Mouse (Mus musculus) neural tube, embryonic 11.5 days (tissue): Measurements from ENCODE around the gene Lrba. TPM values are rescaled to one million over a fixed set of nuclear protein-coding genes. Genes with fewer than 3 reads are reported as not detected.

Experiments
- ATAC-seq: fragments of 200-750 bp; cut with Nextera tagmentation; 2 replicates; pipeline ENCODE4 v1.8.0; 2017; ENCODE audit warnings: moderate number of reproducible peaks, mild to moderate bottlenecking, moderate TSS enrichment, moderate library complexity; ENCODE audit not compliant: insufficient read depth, low FRiP score, low TSS enrichment
- DNase-seq: peaks from one replicate; pipeline ENCODE4 v3.0.0-alpha.2; 2015; ENCODE audit warnings: low spot score
- H3K27ac ChIP-seq: fragments of 300-500 bp; sonication (generic); 2 replicates; pipeline ENCODE4 v1.5.1; 2014; ENCODE audit warnings: low read depth, mild to moderate bottlenecking, low read length
- H3K27me3 ChIP-seq: fragments of 300-500 bp; sonication (generic); 2 replicates; pipeline ENCODE4 v1.6.1; 2014; ENCODE audit warnings: mild to moderate bottlenecking, low read length, mixed read lengths; ENCODE audit not compliant: control insufficient read depth, insufficient read depth
- H3K36me3 ChIP-seq: fragments of 300-500 bp; sonication (generic); 2 replicates; pipeline ENCODE4 v1.6.1; 2014; ENCODE audit warnings: mild to moderate bottlenecking, low read length, moderate library complexity, mixed read lengths; ENCODE audit not compliant: control insufficient read depth, insufficient read depth
- H3K4me1 ChIP-seq: fragments of 300-500 bp; sonication (generic); 2 replicates; pipeline ENCODE4 v1.6.1; 2014; ENCODE audit warnings: low read length, mixed read lengths; ENCODE audit not compliant: control insufficient read depth, insufficient read depth
- H3K4me2 ChIP-seq: fragments of 300-500 bp; sonication (generic); 2 replicates; pipeline ENCODE4 v1.6.1; 2014; ENCODE audit warnings: low read depth, mild to moderate bottlenecking, moderate library complexity
- H3K4me3 ChIP-seq: fragments of 300-500 bp; sonication (generic); 2 replicates; pipeline ENCODE4 v1.5.1; 2014; ENCODE audit warnings: low read depth, low read length
- H3K9ac ChIP-seq: fragments of 300-500 bp; sonication (generic); 2 replicates; pipeline ENCODE4 v1.6.1; 2014; ENCODE audit warnings: mild to moderate bottlenecking, low read length
- H3K9me3 ChIP-seq: fragments of 300-500 bp; sonication (generic); 2 replicates; pipeline ENCODE4 v1.6.1; 2016; ENCODE audit warnings: low read length; ENCODE audit not compliant: control insufficient read depth
- WGBS: fragments of 180-500 bp; shearing (Covaris S2); extraction: QIAGEN DNeasy Blood & Tissue Kit; methylation state at CpG from one replicate; pipeline ENCODE4 v1.1.7; 2014; 5-methylcytosine and 5-hydroxymethylcytosine counted together
- polyA plus RNA-seq: library from polyadenylated mRNA; unstranded; fragments of >200 nt; fragmentation: Nextera tagmentation; extraction: Ambion mirVana; gene quantifications from 2 replicates; pipeline ENCODE4 v1.2.1, GENCODE M21; 2014

Gene Lrba
- polyA plus RNA-seq, 1 experiment from 2014 or later = 5.7 TPM

DNA sequence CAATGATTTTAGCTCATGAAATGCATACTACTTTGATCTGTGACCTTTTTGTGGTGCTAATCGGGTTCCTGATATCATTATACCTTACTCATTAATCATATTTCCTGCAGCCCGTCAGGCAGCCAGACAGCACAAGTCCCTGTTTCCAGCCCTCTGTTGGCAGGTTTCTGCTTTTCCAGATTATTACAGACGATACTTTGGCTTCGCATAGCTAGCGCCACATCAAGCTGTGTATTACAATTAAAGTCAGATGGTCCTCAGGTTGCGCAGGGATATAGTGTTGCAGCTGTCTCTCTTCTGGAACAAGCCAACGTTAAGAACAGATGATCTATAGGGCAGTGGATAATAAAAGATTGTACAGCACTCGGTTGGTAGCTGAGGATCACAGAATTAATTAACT lies 443.7 kb downstream of the Lrba start:
- peak; percentile 28 for DNase-seq

DNA sequence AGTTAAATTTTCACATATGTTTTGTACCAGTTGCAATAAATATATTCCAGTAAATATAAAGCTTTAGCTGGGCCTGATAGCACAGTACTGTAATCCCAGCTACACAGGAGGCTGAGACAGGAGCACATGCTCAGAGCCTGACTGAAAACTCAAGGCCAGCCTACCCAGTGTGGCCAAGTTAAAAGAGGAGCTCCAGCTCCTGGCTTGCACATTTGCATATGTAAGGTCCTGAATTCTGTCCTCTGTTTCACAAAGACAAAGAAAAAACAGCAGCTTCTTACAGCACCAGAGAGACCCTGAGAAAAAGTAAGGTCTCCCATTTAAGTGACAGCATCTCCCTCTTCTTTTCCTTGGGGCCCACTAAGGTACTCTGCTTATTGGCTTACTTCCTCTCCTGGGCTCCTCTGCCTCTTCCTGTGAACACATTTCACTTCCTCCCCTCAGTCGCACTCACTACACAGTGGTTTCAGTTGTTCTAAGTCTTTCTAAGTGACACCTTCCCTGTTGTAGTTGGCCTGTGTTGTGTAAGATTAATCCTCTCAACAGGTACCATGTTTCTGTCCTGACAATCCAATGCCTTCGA lies 453.2 kb downstream of the Lrba start:
- ATAC-seq = no peak
- no peaks in the 10 kb centered on the region for H3K4me1 ChIP-seq

More for the DNA sequence above, 443.7 kb downstream of the Lrba start:
- no peaks in the 10 kb centered on the region for H3K9me3 ChIP-seq
- no peak overlapping the region for H3K4me3 ChIP-seq
- no peak overlapping the region for H3K4me2 ChIP-seq
- H3K27ac ChIP-seq = no peak overlapping the region
- no peak for ATAC-seq
- no peak overlapping the region for H3K9ac ChIP-seq
- H3K36me3 ChIP-seq = no peaks in the 10 kb centered on the region
- WGBS = 58% methylated on average over 8 of the region's 8 CpGs
- no peaks in the 10 kb centered on the region for H3K4me1 ChIP-seq
- no peaks in the 10 kb centered on the region for H3K27me3 ChIP-seq

DNA sequence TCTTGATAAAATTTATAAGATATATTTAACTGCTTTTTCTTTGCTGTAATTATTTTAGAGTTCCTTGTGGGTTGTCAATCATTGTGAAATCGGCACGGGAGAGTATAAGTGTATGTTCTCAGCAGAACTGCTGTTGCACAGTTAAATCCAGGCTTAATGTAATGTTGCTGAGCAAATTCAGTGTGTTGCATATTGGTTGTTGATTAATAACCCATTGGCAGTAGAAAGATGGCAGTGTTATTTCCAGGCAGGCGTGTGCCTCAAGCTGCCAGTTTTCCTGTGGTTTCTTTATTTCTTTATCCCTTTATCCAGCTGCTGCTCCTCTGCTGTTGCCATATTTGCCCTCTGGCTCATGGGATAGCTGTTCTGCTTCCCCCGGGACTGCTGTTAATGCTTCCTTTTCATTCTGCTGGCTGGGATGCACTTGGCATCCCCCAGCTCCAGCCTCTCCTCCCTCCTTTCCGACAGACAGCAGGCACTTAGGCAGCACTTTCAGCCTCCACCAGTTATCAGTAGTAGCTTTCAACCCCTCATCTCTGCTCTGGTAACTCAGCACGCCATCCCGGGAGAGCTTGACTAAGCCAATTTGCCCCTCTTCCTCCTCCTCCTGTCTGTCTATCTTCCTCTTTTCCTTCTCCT lies 463.2 kb downstream of the Lrba start:
- H3K9me3 ChIP-seq = no peaks in the 10 kb centered on the region
- H3K36me3 ChIP-seq = no peaks in the 10 kb centered on the region
- H3K4me3 ChIP-seq = no peak overlapping the region
- WGBS = 46% methylated on average over 7 of the region's 7 CpGs
- ATAC-seq (peak; percentile 50; the same call in 1 of the 2 replicates), DNase-seq (peak; percentile 30)
- no peak overlapping the region; the same call in 1 of the 2 replicates for H3K27ac ChIP-seq
- no peaks in the 10 kb centered on the region for H3K27me3 ChIP-seq
- no peak overlapping the region for H3K4me2 ChIP-seq
- H3K9ac ChIP-seq = no peak overlapping the region
- H3K4me1 ChIP-seq = no peaks in the 10 kb centered on the region

More for the DNA sequence above, 453.2 kb downstream of the Lrba start:
- WGBS = 58% methylated on average over 2 of the region's 2 CpGs
- H3K4me3 ChIP-seq = no peak overlapping the region
- no peak overlapping the region for H3K27ac ChIP-seq
- H3K9ac ChIP-seq = no peak overlapping the region
- H3K27me3 ChIP-seq = no peaks in the 10 kb centered on the region
- DNase-seq = no peak
- no peaks in the 10 kb centered on the region for H3K36me3 ChIP-seq
- no peaks in the 10 kb centered on the region for H3K9me3 ChIP-seq
- H3K4me2 ChIP-seq = no peak overlapping the region

DNA sequence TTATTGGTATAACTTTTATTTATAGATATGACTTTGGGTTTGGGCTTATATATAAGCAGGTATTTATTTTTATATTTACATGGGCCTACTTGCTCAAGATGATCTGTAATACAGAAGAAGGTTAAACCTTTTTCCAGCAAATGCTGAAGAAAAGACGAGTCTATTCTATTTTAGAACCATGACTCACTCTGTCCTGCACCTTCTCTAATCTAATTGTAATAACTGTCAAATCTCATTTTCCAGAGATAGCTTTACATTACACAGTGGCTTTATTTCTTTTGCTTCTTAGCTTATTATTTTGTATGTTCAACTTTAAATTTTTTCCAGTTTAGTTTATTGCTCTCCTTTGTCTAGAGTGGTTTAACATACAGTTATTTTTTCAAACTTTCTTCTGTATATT lies 464.0 kb downstream of the Lrba start:
- DNase-seq = no peak
- H3K4me2 ChIP-seq = no peak overlapping the region
- 80% methylated on average over 1 of the region's 1 CpGs for WGBS
- H3K27ac ChIP-seq = no peak overlapping the region
- H3K9me3 ChIP-seq = no peaks in the 10 kb centered on the region
- ATAC-seq = no peak
- H3K4me1 ChIP-seq = no peaks in the 10 kb centered on the region
- H3K4me3 ChIP-seq = no peak overlapping the region
- H3K9ac ChIP-seq = no peak overlapping the region
- no peaks in the 10 kb centered on the region for H3K36me3 ChIP-seq
- H3K27me3 ChIP-seq = no peaks in the 10 kb centered on the region

DNA sequence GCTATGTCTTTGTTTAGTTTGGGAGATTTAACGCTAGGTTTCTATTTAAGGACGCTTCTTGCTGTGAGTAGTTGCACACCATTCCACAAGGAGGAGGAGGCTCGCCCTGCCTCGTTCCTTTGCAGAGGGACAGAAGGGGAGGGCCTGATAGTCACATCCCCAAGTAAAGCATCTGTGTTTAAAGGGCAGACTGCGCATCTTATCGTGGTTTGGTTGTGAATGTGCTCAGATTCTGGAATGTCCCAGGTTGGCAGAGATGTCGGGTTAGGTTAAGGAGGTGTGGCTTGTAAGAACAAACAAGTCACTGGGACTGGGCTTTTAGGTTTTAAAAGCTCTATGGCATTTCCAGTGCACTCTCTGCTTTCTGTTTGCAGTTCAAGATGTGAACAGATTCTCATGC lies 464.8 kb downstream of the Lrba start:
- ATAC-seq = no peak
- WGBS = 31% methylated on average over 7 of the region's 7 CpGs

DNA sequence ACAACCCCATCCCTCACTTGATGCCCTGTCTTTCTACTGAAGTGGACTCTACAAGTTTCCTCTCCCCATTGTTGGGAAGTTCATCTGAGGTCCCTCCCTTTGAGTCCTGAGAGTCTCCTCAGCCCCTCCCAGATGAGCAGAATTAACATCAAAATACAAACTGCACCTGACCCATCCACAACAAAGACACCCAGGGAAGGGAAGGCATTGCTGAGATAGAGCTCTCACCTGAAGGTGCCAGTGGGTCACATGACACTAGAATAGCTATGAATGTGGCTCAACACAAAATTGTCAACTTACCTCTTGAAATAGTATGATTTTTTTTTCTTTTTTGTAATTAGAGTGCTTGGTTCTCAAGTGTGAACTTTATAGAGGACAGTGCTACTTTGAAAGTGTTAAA lies 468.3 kb downstream of the Lrba start:
- Histone ChIP-seq H3K4me2 (no peak overlapping the region), H3K4me1 (no peaks in the 10 kb centered on the region), H3K9me3 (no peaks in the 10 kb centered on the region), H3K27me3 (no peaks in the 10 kb centered on the region), H3K36me3 (no peaks in the 10 kb centered on the region), H3K9ac (no peak overlapping the region), H3K4me3 (no peak overlapping the region), H3K27ac (no peak overlapping the region)
- ATAC-seq (no peak), DNase-seq (no peak)

More for the DNA sequence above, 464.8 kb downstream of the Lrba start:
- Histone ChIP-seq H3K4me2 (no peak overlapping the region), H3K27ac (no peak overlapping the region), H3K9ac (no peak overlapping the region), H3K4me1 (no peaks in the 10 kb centered on the region), H3K4me3 (no peak overlapping the region), H3K27me3 (no peaks in the 10 kb centered on the region), H3K36me3 (no peaks in the 10 kb centered on the region), H3K9me3 (no peaks in the 10 kb centered on the region)
- DNase-seq = no peak

DNA sequence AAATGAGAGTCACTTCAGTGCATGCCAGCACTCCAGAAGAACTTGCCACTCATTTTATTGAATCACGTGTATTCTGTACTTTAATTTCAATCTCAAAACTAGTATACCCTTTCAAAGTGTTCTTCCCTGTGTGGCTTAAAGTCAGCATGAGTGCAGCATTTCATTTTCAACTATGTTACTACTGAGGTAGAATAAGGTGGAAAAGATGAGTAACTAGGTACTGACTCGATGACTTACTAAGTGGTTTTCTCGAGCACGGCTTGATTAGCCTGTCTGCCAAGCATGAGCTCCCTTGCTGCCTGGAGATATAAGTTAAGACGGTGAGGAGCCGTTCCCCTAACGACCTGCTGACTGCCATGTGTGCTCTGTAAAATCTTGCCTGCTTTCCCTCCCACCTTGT lies 469.1 kb downstream of the Lrba start:
- ATAC-seq (no peak), DNase-seq (no peak)
- Histone ChIP-seq H3K4me2 (no peak overlapping the region), H3K4me1 (no peaks in the 10 kb centered on the region), H3K36me3 (no peaks in the 10 kb centered on the region), H3K27me3 (no peaks in the 10 kb centered on the region), H3K9me3 (no peaks in the 10 kb centered on the region), H3K9ac (no peak overlapping the region), H3K27ac (no peak overlapping the region), H3K4me3 (no peak overlapping the region)
- WGBS = 78% methylated on average over 7 of the region's 7 CpGs

DNA sequence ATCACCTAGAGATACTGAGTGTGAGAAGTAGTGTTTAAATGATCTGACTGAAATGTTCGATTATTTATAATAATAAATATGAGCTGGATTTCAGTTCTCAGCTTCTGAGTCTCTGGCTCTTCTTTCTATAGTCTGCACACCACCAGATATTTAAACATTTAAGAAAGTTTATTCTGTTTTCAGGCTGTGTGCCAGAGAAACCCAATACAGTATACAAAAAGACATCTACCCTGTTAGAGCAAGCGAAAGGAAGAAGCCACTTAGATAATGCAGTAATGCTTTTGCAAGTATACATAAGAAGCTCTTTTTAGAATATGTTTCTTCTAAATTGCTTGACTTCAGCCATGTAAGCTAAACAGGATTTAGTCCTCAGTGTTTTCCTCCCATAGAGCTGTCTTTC lies 474.5 kb downstream of the Lrba start:
- Histone ChIP-seq H3K4me3 (no peak overlapping the region), H3K36me3 (no peaks in the 10 kb centered on the region), H3K27me3 (no peaks in the 10 kb centered on the region), H3K27ac (no peak overlapping the region), H3K9me3 (no peaks in the 10 kb centered on the region), H3K4me1 (peaks cover 3% of the 10 kb centered on the region; the same call in 1 of the 2 replicates), H3K4me2 (no peak overlapping the region), H3K9ac (no peak overlapping the region)
- WGBS = 91% methylated on average over 2 of the region's 2 CpGs
- DNase-seq (no peak), ATAC-seq (no peak)

DNA sequence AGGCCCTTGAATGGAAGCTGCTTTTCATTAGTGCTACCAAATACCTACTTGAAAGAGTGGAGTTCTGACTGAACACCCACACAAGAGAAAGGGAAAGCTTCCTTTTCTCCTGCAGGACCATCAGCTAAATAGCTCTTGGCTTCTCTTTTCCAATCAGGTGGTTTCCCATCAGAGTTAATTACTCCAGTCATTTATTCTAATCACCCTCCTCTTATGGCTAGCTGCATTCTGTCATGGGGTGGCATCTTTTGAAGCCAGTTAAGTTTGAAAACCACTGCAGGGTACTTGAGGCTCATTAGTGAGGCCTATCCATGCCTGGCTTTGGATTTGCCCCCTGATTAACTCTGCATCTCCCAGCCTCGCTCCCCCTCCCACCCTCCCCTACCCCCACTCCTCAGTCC lies 476.7 kb downstream of the Lrba start:
- no peak overlapping the region for H3K9ac ChIP-seq
- 0% methylated on average over 1 of the region's 1 CpGs for WGBS
- no peaks in the 10 kb centered on the region for H3K9me3 ChIP-seq
- DNase-seq (peak; percentile 42), ATAC-seq (peak; percentile 95)
- H3K27me3 ChIP-seq = no peaks in the 10 kb centered on the region
- H3K4me1 ChIP-seq = peaks cover 3% of the 10 kb centered on the region; the same call in 1 of the 2 replicates
- no peak overlapping the region for H3K4me2 ChIP-seq
- no peaks in the 10 kb centered on the region for H3K36me3 ChIP-seq
- H3K27ac ChIP-seq = peak overlapping the region; percentile 27; the same call in 1 of the 2 replicates
- no peak overlapping the region for H3K4me3 ChIP-seq
